Mouse (Mus musculus) stomach, embryonic 14.5 days (tissue): Measurements from ENCODE around the gene Safb. TPM values are rescaled to one million over a fixed set of nuclear protein-coding genes. Genes with fewer than 3 reads are reported as not detected.
"Not testable (repeated sequence)": the region's sequence is repeated elsewhere in the genome, so short reads cannot be mapped to it uniquely, and the experiment has no call there.

Source experiments
- ATAC-seq: fragments of 200-750 bp; cut with Nextera tagmentation; 2 replicates; pipeline ENCODE4 v1.8.0; 2017; ENCODE audit warnings: low read depth, moderate TSS enrichment; ENCODE audit not compliant: insufficient number of reproducible peaks, insufficient read depth, low FRiP score
- H3K27ac ChIP-seq: fragments of 300-500 bp; sonication (generic); 2 replicates; pipeline ENCODE4 v1.5.1; 2014; ENCODE audit warnings: mild to moderate bottlenecking, low read length, moderate library complexity, mixed read lengths
- H3K27me3 ChIP-seq: fragments of 300-500 bp; sonication (generic); 2 replicates; pipeline ENCODE4 v1.6.1; 2014; ENCODE audit warnings: low read length, control low read depth, mixed read lengths; ENCODE audit not compliant: control insufficient read depth, insufficient read depth
- H3K36me3 ChIP-seq: fragments of 300-500 bp; sonication (generic); 2 replicates; pipeline ENCODE4 v1.6.1; 2014; ENCODE audit warnings: mild to moderate bottlenecking, control low read depth, low read length, moderate library complexity, mixed read lengths; ENCODE audit not compliant: control insufficient read depth, insufficient read depth
- H3K4me1 ChIP-seq: fragments of 300-500 bp; sonication (generic); 2 replicates; pipeline ENCODE4 v1.6.1; 2014; ENCODE audit warnings: low read length, control low read depth, mixed read lengths; ENCODE audit not compliant: control insufficient read depth, insufficient read depth
- H3K4me2 ChIP-seq: fragments of 300-500 bp; sonication (generic); replicated peaks from 2 replicates; pipeline ENCODE4 v1.6.1; 2014; ENCODE audit warnings: low read depth, low read length, control low read depth
- H3K4me3 ChIP-seq: fragments of 300-500 bp; sonication (generic); 2 replicates; pipeline ENCODE4 v1.5.1; 2014; ENCODE audit warnings: low read depth, low read length, control low read depth
- H3K9ac ChIP-seq: fragments of 300-500 bp; sonication (generic); replicated peaks from 2 replicates; pipeline ENCODE4 v1.6.1; 2014; ENCODE audit warnings: low read depth, mild to moderate bottlenecking, control low read depth, low read length, moderate library complexity, mixed read lengths
- H3K9me3 ChIP-seq: fragments of 300-500 bp; sonication (generic); 2 replicates; pipeline ENCODE4 v1.6.1; 2016; ENCODE audit warnings: low read depth, low read length, control low read depth; ENCODE audit not compliant: control insufficient read depth
- WGBS: fragments of 180-500 bp; shearing (Covaris S2); extraction: QIAGEN DNeasy Blood & Tissue Kit; methylation state at CpG from one replicate; pipeline ENCODE4 v1.1.7; 2014; 5-methylcytosine and 5-hydroxymethylcytosine counted together
- polyA plus RNA-seq: library from polyadenylated mRNA; unstranded; fragments of >200 nt; fragmentation: Nextera tagmentation; extraction: Ambion mirVana; gene quantifications from 2 replicates; pipeline ENCODE4 v1.2.1, GENCODE M21; 2014

Safb gene
- polyA plus RNA-seq, 1 experiment from 2014 or later: 75.4 TPM

- peaks cover 13% of the 10 kb centered on the region for H3K4me1 ChIP-seq
- H3K27ac ChIP-seq, H3K36me3 ChIP-seq, H3K9ac ChIP-seq, H3K4me2 ChIP-seq, H3K4me3 ChIP-seq, H3K9me3 ChIP-seq, ATAC-seq, H3K27me3 ChIP-seq: not testable (repeated sequence)
- 88% methylated on average over 27 of the region's 27 CpGs for WGBS
Measured at GRCm38 (mm10) chr17:56629800-56630781, 45.5 kb downstream of the Safb start.

- no peaks in the 10 kb centered on the region for H3K9me3 ChIP-seq
- 55% methylated on average over 4 of the region's 4 CpGs for WGBS
- H3K4me3 ChIP-seq: no peak overlapping the region
- no peaks in the 10 kb centered on the region for H3K36me3 ChIP-seq
- no peaks in the 10 kb centered on the region for H3K27me3 ChIP-seq
- no peak overlapping the region for H3K4me2 ChIP-seq
- no peak overlapping the region for H3K27ac ChIP-seq
- ATAC-seq: no peak
- H3K4me1 ChIP-seq: 0 out of 2 replicates have a peak, but pooled peaks cover 4% of the 10 kb centered on the region
- H3K9ac ChIP-seq: no peak overlapping the region
Measured at GRCm38 (mm10) chr17:56631807-56632206, 47.2 kb downstream of the Safb start.

GRCm38 (mm10) chr17:56634023-56634422 lies 49.4 kb downstream of the Safb start:
- Histone ChIP-seq H3K27me3 (no peaks in the 10 kb centered on the region), H3K4me3 (no peak overlapping the region), H3K4me2 (no peak overlapping the region), H3K36me3 (no peaks in the 10 kb centered on the region), H3K27ac (no peak overlapping the region), H3K4me1 (no peaks in the 10 kb centered on the region), H3K9ac (no peak overlapping the region), H3K9me3 (no peaks in the 10 kb centered on the region)
- 85% methylated on average over 6 of the region's 6 CpGs for WGBS
- ATAC-seq: no peak

GRCm38 (mm10) chr17:56643237-56643636 lies 58.6 kb downstream of the Safb start:
- Histone ChIP-seq H3K27me3 (no peaks in the 10 kb centered on the region), H3K27ac (no peak overlapping the region), H3K4me3 (no peak overlapping the region), H3K9me3 (no peaks in the 10 kb centered on the region), H3K4me1 (no peaks in the 10 kb centered on the region), H3K9ac (no peak overlapping the region), H3K36me3 (no peaks in the 10 kb centered on the region), H3K4me2 (no peak overlapping the region)
- WGBS: 78% methylated on average over 4 of the region's 4 CpGs
- ATAC-seq: no peak

- no peak overlapping the region for H3K9ac ChIP-seq
- no peak overlapping the region for H3K4me2 ChIP-seq
- no peak for ATAC-seq
- H3K27ac ChIP-seq: no peak overlapping the region
- WGBS: 58% methylated on average over 11 of the region's 13 CpGs
- no peaks in the 10 kb centered on the region for H3K27me3 ChIP-seq
- no peaks in the 10 kb centered on the region for H3K36me3 ChIP-seq
- H3K9me3 ChIP-seq: no peaks in the 10 kb centered on the region
- no peak overlapping the region for H3K4me3 ChIP-seq
- H3K4me1 ChIP-seq: no peaks in the 10 kb centered on the region
Measured at GRCm38 (mm10) chr17:56647546-56647945, 62.9 kb downstream of the Safb start.

- H3K36me3 ChIP-seq: no peaks in the 10 kb centered on the region
- no peaks in the 10 kb centered on the region for H3K9me3 ChIP-seq
- no peak for ATAC-seq
- no peak overlapping the region for H3K9ac ChIP-seq
- H3K4me2 ChIP-seq: no peak overlapping the region
- 26% methylated on average over 10 of the region's 10 CpGs for WGBS
- H3K27me3 ChIP-seq: no peaks in the 10 kb centered on the region
- H3K4me1 ChIP-seq: no peaks in the 10 kb centered on the region
- H3K27ac ChIP-seq: no peak overlapping the region
- H3K4me3 ChIP-seq: no peak overlapping the region
Measured at GRCm38 (mm10) chr17:56651801-56652200, 67.2 kb downstream of the Safb start.

- Histone ChIP-seq H3K36me3 (no peaks in the 10 kb centered on the region), H3K4me2 (no peak overlapping the region), H3K4me3 (no peak overlapping the region), H3K9me3 (no peaks in the 10 kb centered on the region), H3K9ac (no peak overlapping the region), H3K4me1 (no peaks in the 10 kb centered on the region), H3K27me3 (no peaks in the 10 kb centered on the region), H3K27ac (no peak overlapping the region)
- 66% methylated on average over 2 of the region's 2 CpGs for WGBS
- no peak for ATAC-seq
Measured at GRCm38 (mm10) chr17:56654771-56655170, 70.1 kb downstream of the Safb start.

GRCm38 (mm10) chr17:56655311-56655710 lies 70.7 kb downstream of the Safb start:
- Histone ChIP-seq H3K4me1 (no peaks in the 10 kb centered on the region), H3K27me3 (no peaks in the 10 kb centered on the region), H3K9ac (no peak overlapping the region), H3K4me3 (no peak overlapping the region), H3K9me3 (no peaks in the 10 kb centered on the region), H3K27ac (no peak overlapping the region), H3K4me2 (no peak overlapping the region), H3K36me3 (no peaks in the 10 kb centered on the region)
- 71% methylated on average over 3 of the region's 3 CpGs for WGBS
- no peak for ATAC-seq
